Mouse (Mus musculus): ENCODE data around the gene Sf3b3. TPM values are rescaled to one million over a fixed set of nuclear protein-coding genes. Genes with fewer than 3 reads are reported as not detected.

Sf3b3 gene
- total and polyA plus RNA-seq, 3 experiments, result 167 to 224 (median 170) TPM

DNA sequence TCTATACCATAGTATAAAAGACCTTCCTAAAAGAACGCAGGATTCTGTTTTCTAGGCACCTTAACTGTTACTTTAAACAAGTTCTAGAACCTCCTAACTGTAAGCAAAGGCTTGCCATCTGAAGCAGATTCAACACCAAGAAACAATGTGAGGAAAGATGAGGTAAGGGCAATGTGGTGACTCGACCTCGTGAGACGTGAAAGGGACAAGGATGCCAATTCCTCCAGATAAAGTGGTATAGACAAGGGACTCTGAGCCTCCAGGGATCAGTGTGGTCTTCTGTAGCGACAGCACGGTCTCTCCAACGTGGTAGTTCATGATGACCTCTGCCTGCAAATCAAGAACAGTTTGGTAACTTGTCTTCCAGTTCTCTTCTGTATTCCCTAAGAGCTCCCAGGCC, 34.8 kb downstream of the Sf3b3 start:
- H3K27ac ChIP-seq (ENCODE audit: control insufficient read depth, low read depth, low read length), result peak overlapping the region; percentile 16; the same call in 1 of the 2 replicates
- TF ChIP-seq RAD21 (IDR thresholded peaks at IDR 0.05; ENCODE audit: low read depth, low read length) (no peak), MYC (IDR thresholded peaks at IDR 0.05; ENCODE audit: low read depth, low read length) (no peak), ZC3H11A (IDR thresholded peaks at IDR 0.05; ENCODE audit: low read depth, low read length) (no peak), MYB (IDR thresholded peaks at IDR 0.05; ENCODE audit: low read depth, low read length) (no peak), EP300 (IDR thresholded peaks at IDR 0.05; ENCODE audit: low read depth in 1 of 2, low read length in 2 of 2) (no peak), RCOR1 (IDR thresholded peaks at IDR 0.05; ENCODE audit: low read depth, low read length) (no peak), TBP (IDR thresholded peaks at IDR 0.05; ENCODE audit: low read depth, low read length) (no peak), ZMIZ1 (IDR thresholded peaks at IDR 0.05; ENCODE audit: low read depth, low read length) (no peak), POLR2AphosphoS2 (IDR thresholded peaks at IDR 0.05; ENCODE audit: low read length) (no peak), KAT2A (conservative IDR thresholded peaks at IDR 0.05; ENCODE audit: low read depth, low read length) (no peak), E2F4 (IDR thresholded peaks at IDR 0.05; ENCODE audit: borderline replicate concordance, low read depth, low read length) (no peak), USF1 (IDR thresholded peaks at IDR 0.05; ENCODE audit: low read depth, low read length) (no peak), CHD1 (IDR thresholded peaks at IDR 0.05; ENCODE audit: low read depth, low read length) (no peak), JUND (IDR thresholded peaks at IDR 0.05; ENCODE audit: low read depth, low read length) (no peak), MEF2A (IDR thresholded peaks at IDR 0.05; ENCODE audit: extremely low read depth, insufficient replicate concordance, low read depth, low read length, poor library complexity, severe bottlenecking) (no peak), MAZ (IDR thresholded peaks at IDR 0.05; ENCODE audit: low read depth, low read length) (no peak), TAL1 (IDR thresholded peaks at IDR 0.05; ENCODE audit: low read length) (no peak), MAFK (IDR thresholded peaks at IDR 0.05; ENCODE audit: borderline replicate concordance, low read depth, low read length) (no peak)
- H3K27me3 ChIP-seq (ENCODE audit: control insufficient read depth in 1 of 2, insufficient read depth in 2 of 2, low read length in 2 of 2), result no peaks in the 10 kb centered on the region

DNA sequence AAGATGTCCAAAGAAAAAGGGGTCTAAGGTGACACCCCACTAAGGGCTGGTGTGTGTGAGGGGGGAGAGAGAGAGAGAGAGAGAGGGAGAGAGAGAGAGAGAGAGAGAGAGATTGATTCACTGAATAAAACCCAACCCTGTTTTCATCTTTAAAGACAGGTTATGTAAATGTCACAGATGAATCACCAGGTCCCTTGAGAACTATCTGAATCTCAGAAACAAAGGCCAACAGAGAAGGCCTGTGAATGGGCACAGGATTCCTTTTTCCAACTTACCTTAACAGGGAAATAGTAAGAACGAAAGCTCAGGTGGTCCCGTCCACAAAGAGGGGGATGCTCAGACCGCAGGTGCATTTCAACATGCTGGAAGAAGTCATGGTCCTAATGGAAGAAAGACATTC, 35.5 kb downstream of the Sf3b3 start:
- no peak for DNase-seq (ENCODE audit: low read depth, low spot score)

More for the DNA sequence above, 34.8 kb downstream of the Sf3b3 start:
- no peak overlapping the region for H3K9ac ChIP-seq (ENCODE audit: control insufficient read depth, low read depth, low read length, poor library complexity, severe bottlenecking)
- peaks cover 30 to 43% of the 10 kb centered on the region in 2 experiments for H3K36me3 ChIP-seq (ENCODE audit: control insufficient read depth in 1 of 2, insufficient read depth in 2 of 2, low read length in 2 of 2)
- DNase-seq (ENCODE audit: low read depth, low spot score), result no peak
- no peak overlapping the region for H3K4me3 ChIP-seq (ENCODE audit: control insufficient read depth in 1 of 2, insufficient read depth in 1 of 2, low read depth in 2 of 2, low read length in 2 of 2)
- peaks cover 7 to 11% of the 10 kb centered on the region in 2 experiments for H3K4me1 ChIP-seq (ENCODE audit: control insufficient read depth in 1 of 2, insufficient read depth in 2 of 2, low read length in 2 of 2)
- no peaks in the 10 kb centered on the region for H3K79me2 ChIP-seq (ENCODE audit: control insufficient read depth, insufficient read depth, low read length, poor library complexity)
- no peaks in the 10 kb centered on the region for H3K9me3 ChIP-seq (replicated peaks; ENCODE audit: insufficient read depth, low read length)

More for the DNA sequence above, 35.5 kb downstream of the Sf3b3 start:
- Histone ChIP-seq H3K27me3 (ENCODE audit: control insufficient read depth in 1 of 2, insufficient read depth in 2 of 2, low read length in 2 of 2) (no peaks in the 10 kb centered on the region), H3K4me1 (ENCODE audit: control insufficient read depth in 1 of 2, insufficient read depth in 2 of 2, low read length in 2 of 2) (peaks cover 7 to 11% of the 10 kb centered on the region in 2 experiments), H3K36me3 (ENCODE audit: control insufficient read depth in 1 of 2, insufficient read depth in 2 of 2, low read length in 2 of 2) (peaks cover 30 to 38% of the 10 kb centered on the region in 2 experiments), H3K79me2 (ENCODE audit: control insufficient read depth, insufficient read depth, low read length, poor library complexity) (no peaks in the 10 kb centered on the region), H3K4me3 (ENCODE audit: control insufficient read depth in 1 of 2, insufficient read depth in 1 of 2, low read depth in 2 of 2, low read length in 2 of 2) (no peak overlapping the region), H3K9ac (ENCODE audit: control insufficient read depth, low read depth, low read length, poor library complexity, severe bottlenecking) (no peak overlapping the region), H3K27ac (ENCODE audit: control insufficient read depth, low read depth, low read length) (no peak overlapping the region), H3K9me3 (replicated peaks; ENCODE audit: insufficient read depth, low read length) (no peaks in the 10 kb centered on the region)
- TF ChIP-seq POLR2A (IDR thresholded peaks at IDR 0.05; ENCODE audit: control insufficient read depth in 1 of 2, insufficient read depth in 1 of 2, low read depth in 1 of 2, low read length in 2 of 2, poor library complexity in 1 of 2) (no peak), MAZ (IDR thresholded peaks at IDR 0.05; ENCODE audit: low read depth, low read length) (no peak), GATA1 (IDR thresholded peaks at IDR 0.05; ENCODE audit: low read depth, low read length) (no peak), MEF2A (IDR thresholded peaks at IDR 0.05; ENCODE audit: extremely low read depth, insufficient replicate concordance, low read depth, low read length, poor library complexity, severe bottlenecking) (no peak), ZKSCAN1 (IDR thresholded peaks at IDR 0.05; ENCODE audit: low read depth, low read length) (no peak), POLR2AphosphoS5 (IDR thresholded peaks at IDR 0.05; ENCODE audit: borderline replicate concordance, low read depth, low read length) (no peak), NRF1 (IDR thresholded peaks at IDR 0.05; ENCODE audit: insufficient read depth, low read depth, low read length, poor library complexity, severe bottlenecking) (no peak), GABPA (IDR thresholded peaks at IDR 0.05; ENCODE audit: low read depth, low read length) (no peak)
